Mouse (Mus musculus): Measurements from ENCODE around the gene Spata20. TPM values are rescaled to one million over a fixed set of nuclear protein-coding genes. Genes with fewer than 3 reads are reported as not detected.

The Spata20 gene
- polyA plus RNA-seq, 1 experiment = not detected

- no peak overlapping the region for H3K27ac ChIP-seq (ENCODE audit: insufficient read depth, low read length)
- H3K27me3 ChIP-seq (ENCODE audit: control insufficient read depth, insufficient read depth, low read length, poor library complexity, severe bottlenecking) = no peaks in the 10 kb centered on the region
Measured at GRCm38 (mm10) chr11:94495415-94495814, 9.4 kb upstream of the Spata20 start.

GRCm38 (mm10) chr11:94491749-94492099 is 5.7 kb upstream of the Spata20 start:
- no peak overlapping the region for H3K27ac ChIP-seq (ENCODE audit: insufficient read depth, low read length)
- TF ChIP-seq CTCF (IDR thresholded peaks at IDR 0.05; ENCODE audit: low read depth, low read length) = no peak
- TF ChIP-seq EP300 (IDR thresholded peaks at IDR 0.05; ENCODE audit: insufficient read depth, low read depth, low read length) = no peak
- TF ChIP-seq POLR2A (IDR thresholded peaks at IDR 0.05; ENCODE audit: insufficient read depth, low read length) = no peak
- no peaks in the 10 kb centered on the region for H3K9me3 ChIP-seq (replicated peaks; ENCODE audit: control insufficient read depth, insufficient read depth, low read length, poor library complexity, severe bottlenecking)
- H3K4me3 ChIP-seq (ENCODE audit: low read depth, low read length) = peak overlapping the region; percentile 62
- H3K36me3 ChIP-seq (ENCODE audit: control insufficient read depth, insufficient read depth, low read length, poor library complexity, severe bottlenecking) = no peaks in the 10 kb centered on the region
- H3K4me1 ChIP-seq (ENCODE audit: control insufficient read depth, insufficient read depth, low read length) = no peaks in the 10 kb centered on the region
- peak overlapping the region; percentile 71 for H3K9ac ChIP-seq (ENCODE audit: low read depth, poor library complexity, severe bottlenecking)
- H3K27me3 ChIP-seq (ENCODE audit: control insufficient read depth, insufficient read depth, low read length, poor library complexity, severe bottlenecking) = no peaks in the 10 kb centered on the region

More at GRCm38 (mm10) chr11:94495415-94495814, 9.4 kb upstream of the Spata20 start:
- H3K9me3 ChIP-seq (replicated peaks; ENCODE audit: control insufficient read depth, insufficient read depth, low read length, poor library complexity, severe bottlenecking) = no peaks in the 10 kb centered on the region
- no peak overlapping the region for H3K4me3 ChIP-seq (ENCODE audit: low read depth, low read length)
- no peak for TF ChIP-seq CTCF (IDR thresholded peaks at IDR 0.05; ENCODE audit: low read depth, low read length)
- no peak for TF ChIP-seq POLR2A (IDR thresholded peaks at IDR 0.05; ENCODE audit: insufficient read depth, low read length)
- no peak for TF ChIP-seq EP300 (IDR thresholded peaks at IDR 0.05; ENCODE audit: insufficient read depth, low read depth, low read length)
- H3K36me3 ChIP-seq (ENCODE audit: control insufficient read depth, insufficient read depth, low read length, poor library complexity, severe bottlenecking) = no peaks in the 10 kb centered on the region
- no peak overlapping the region for H3K9ac ChIP-seq (ENCODE audit: low read depth, poor library complexity, severe bottlenecking)
- peaks cover 2% of the 10 kb centered on the region for H3K4me1 ChIP-seq (ENCODE audit: control insufficient read depth, insufficient read depth, low read length)

DNA sequence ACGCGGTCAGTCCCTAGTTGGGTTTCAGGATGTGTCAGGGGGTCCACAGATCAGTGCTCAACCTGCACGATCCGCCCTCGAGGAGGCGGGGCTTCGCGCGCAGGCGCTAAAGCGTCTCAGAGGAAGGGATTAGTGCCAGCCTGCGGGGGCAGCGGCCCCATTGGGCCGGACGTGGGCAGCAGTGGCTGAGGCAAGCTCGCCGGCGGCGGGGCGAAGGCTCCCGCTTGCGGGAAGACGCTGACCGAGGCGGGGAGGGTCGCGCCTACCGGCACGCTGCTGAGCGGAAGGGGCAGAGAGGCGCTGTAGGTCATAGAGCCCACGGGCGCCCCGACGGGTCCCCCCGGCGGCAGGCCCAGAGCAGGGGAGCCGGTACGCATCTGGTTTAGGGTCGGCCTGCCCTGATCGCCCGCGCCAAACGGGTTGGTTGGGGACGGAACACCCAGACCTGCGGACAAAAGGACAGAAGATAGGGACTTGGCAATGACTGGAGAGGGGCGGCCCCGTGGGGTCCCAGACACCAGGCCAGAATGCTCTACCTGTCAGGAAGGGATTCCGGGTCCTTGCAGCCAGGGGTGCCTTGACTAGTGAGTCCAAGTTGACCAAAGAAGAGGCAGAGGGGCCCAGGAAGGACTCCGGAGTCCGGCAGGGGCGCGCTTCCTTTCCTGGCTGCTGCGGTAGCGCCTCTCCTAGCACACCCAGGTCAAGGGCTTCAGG is 5.2 kb upstream of the Spata20 start:
- Histone ChIP-seq H3K27ac (ENCODE audit: insufficient read depth, low read length) (no peak overlapping the region), H3K9me3 (replicated peaks; ENCODE audit: control insufficient read depth, insufficient read depth, low read length, poor library complexity, severe bottlenecking) (no peaks in the 10 kb centered on the region), H3K4me1 (ENCODE audit: control insufficient read depth, insufficient read depth, low read length) (no peaks in the 10 kb centered on the region), H3K9ac (ENCODE audit: low read depth, poor library complexity, severe bottlenecking) (peak overlapping the region; percentile 71), H3K36me3 (ENCODE audit: control insufficient read depth, insufficient read depth, low read length, poor library complexity, severe bottlenecking) (no peaks in the 10 kb centered on the region), H3K27me3 (ENCODE audit: control insufficient read depth, insufficient read depth, low read length, poor library complexity, severe bottlenecking) (no peaks in the 10 kb centered on the region), H3K4me3 (ENCODE audit: low read depth, low read length) (peak overlapping the region; percentile 62)
- no peak for TF ChIP-seq POLR2A (IDR thresholded peaks at IDR 0.05; ENCODE audit: insufficient read depth, low read length)
- no peak for TF ChIP-seq EP300 (IDR thresholded peaks at IDR 0.05; ENCODE audit: insufficient read depth, low read depth, low read length)
- TF ChIP-seq CTCF (IDR thresholded peaks at IDR 0.05; ENCODE audit: low read depth, low read length) = no peak

DNA sequence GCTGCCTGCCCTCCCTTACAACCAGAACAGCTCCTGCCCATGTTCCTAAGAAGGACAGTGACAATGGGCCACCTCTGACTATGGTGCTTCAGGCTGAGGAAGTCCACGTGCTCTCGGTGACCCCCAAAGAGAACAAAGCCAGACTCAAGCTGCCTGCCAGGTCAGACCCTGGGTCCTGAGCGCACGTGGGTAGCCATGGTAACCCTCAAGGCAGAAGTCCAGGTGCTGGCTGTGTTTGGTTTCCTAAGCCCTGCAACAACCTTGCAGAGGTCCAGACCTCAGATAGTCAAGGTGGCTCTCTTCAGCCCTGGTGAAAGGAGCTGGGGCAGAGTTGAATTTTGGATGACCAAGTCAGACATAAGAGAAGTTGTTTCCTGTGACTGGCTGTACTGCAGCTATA is 3.8 kb upstream of the Spata20 start:
- Histone ChIP-seq H3K27me3 (ENCODE audit: control insufficient read depth, insufficient read depth, low read length, poor library complexity, severe bottlenecking) (no peaks in the 10 kb centered on the region), H3K36me3 (ENCODE audit: control insufficient read depth, insufficient read depth, low read length, poor library complexity, severe bottlenecking) (no peaks in the 10 kb centered on the region), H3K9me3 (replicated peaks; ENCODE audit: control insufficient read depth, insufficient read depth, low read length, poor library complexity, severe bottlenecking) (no peaks in the 10 kb centered on the region), H3K4me3 (ENCODE audit: low read depth, low read length) (no peak overlapping the region), H3K9ac (ENCODE audit: low read depth, poor library complexity, severe bottlenecking) (no peak overlapping the region), H3K27ac (ENCODE audit: insufficient read depth, low read length) (no peak overlapping the region), H3K4me1 (ENCODE audit: control insufficient read depth, insufficient read depth, low read length) (no peaks in the 10 kb centered on the region)
- no peak for TF ChIP-seq EP300 (IDR thresholded peaks at IDR 0.05; ENCODE audit: insufficient read depth, low read depth, low read length)
- TF ChIP-seq CTCF (IDR thresholded peaks at IDR 0.05; ENCODE audit: low read depth, low read length) = no peak
- no peak for TF ChIP-seq POLR2A (IDR thresholded peaks at IDR 0.05; ENCODE audit: insufficient read depth, low read length)

- no peak overlapping the region for H3K4me3 ChIP-seq (ENCODE audit: low read depth, low read length)
- no peak for TF ChIP-seq EP300 (IDR thresholded peaks at IDR 0.05; ENCODE audit: insufficient read depth, low read depth, low read length)
- no peak for TF ChIP-seq POLR2A (IDR thresholded peaks at IDR 0.05; ENCODE audit: insufficient read depth, low read length)
- no peak for TF ChIP-seq CTCF (IDR thresholded peaks at IDR 0.05; ENCODE audit: low read depth, low read length)
- no peaks in the 10 kb centered on the region for H3K36me3 ChIP-seq (ENCODE audit: control insufficient read depth, insufficient read depth, low read length, poor library complexity, severe bottlenecking)
- H3K9me3 ChIP-seq (replicated peaks; ENCODE audit: control insufficient read depth, insufficient read depth, low read length, poor library complexity, severe bottlenecking) = no peaks in the 10 kb centered on the region
- H3K4me1 ChIP-seq (ENCODE audit: control insufficient read depth, insufficient read depth, low read length) = no peaks in the 10 kb centered on the region
- H3K27me3 ChIP-seq (ENCODE audit: control insufficient read depth, insufficient read depth, low read length, poor library complexity, severe bottlenecking) = no peaks in the 10 kb centered on the region
- H3K27ac ChIP-seq (ENCODE audit: insufficient read depth, low read length) = no peak overlapping the region
- H3K9ac ChIP-seq (ENCODE audit: low read depth, poor library complexity, severe bottlenecking) = no peak overlapping the region
Measured at GRCm38 (mm10) chr11:94488767-94489533, 3.0 kb upstream of the Spata20 start.

DNA sequence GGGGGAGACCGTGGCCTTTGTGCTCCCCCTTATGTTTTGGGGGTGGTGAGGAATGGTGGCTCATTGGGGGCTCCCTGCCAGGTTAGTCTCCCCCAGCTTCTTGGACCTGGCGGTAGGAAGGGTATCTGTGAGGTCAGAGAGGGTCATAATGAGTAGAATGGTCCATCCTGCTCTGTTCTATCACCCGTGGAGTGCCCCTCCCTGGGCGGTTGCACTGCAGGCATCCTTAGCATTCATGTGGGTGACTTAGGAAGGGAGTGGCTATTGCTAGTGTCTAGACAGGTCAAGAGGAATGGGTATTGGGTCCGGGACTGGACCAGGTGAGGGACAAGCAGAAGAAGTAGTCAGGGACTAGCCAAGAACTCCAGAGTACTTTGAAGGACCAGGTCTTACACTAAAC is 756 bp downstream of the Spata20 start:
- Histone ChIP-seq H3K9ac (ENCODE audit: low read depth, poor library complexity, severe bottlenecking) (no peak overlapping the region), H3K27me3 (ENCODE audit: control insufficient read depth, insufficient read depth, low read length, poor library complexity, severe bottlenecking) (no peaks in the 10 kb centered on the region), H3K36me3 (ENCODE audit: control insufficient read depth, insufficient read depth, low read length, poor library complexity, severe bottlenecking) (no peaks in the 10 kb centered on the region), H3K27ac (ENCODE audit: insufficient read depth, low read length) (no peak overlapping the region), H3K4me3 (ENCODE audit: low read depth, low read length) (no peak overlapping the region), H3K4me1 (ENCODE audit: control insufficient read depth, insufficient read depth, low read length) (no peaks in the 10 kb centered on the region), H3K9me3 (replicated peaks; ENCODE audit: control insufficient read depth, insufficient read depth, low read length, poor library complexity, severe bottlenecking) (no peaks in the 10 kb centered on the region)
- TF ChIP-seq POLR2A (IDR thresholded peaks at IDR 0.05; ENCODE audit: insufficient read depth, low read length) (no peak), CTCF (IDR thresholded peaks at IDR 0.05; ENCODE audit: low read depth, low read length) (no peak), EP300 (IDR thresholded peaks at IDR 0.05; ENCODE audit: insufficient read depth, low read depth, low read length) (no peak)
